Mouse (Mus musculus): ENCODE measurements around the gene Ccdc116.

Ccdc116 gene

GRCm38 (mm10) chr16:17131191-17132088 is 15.6 kb downstream of the Ccdc116 start:
- peak in 1 of 2 experiments; percentile 20 for DNase-seq (ENCODE audit: low spot score in 2 of 2)

GRCm38 (mm10) chr16:17127292-17127691 is 19.7 kb downstream of the Ccdc116 start:
- peak in 1 of 2 experiments; percentile 49 for DNase-seq (ENCODE audit: low spot score in 2 of 2)

- peak; percentile 64 to 70 for DNase-seq (ENCODE audit: low spot score in 2 of 2)
These were observed 22.0 kb downstream of the Ccdc116 start, which contains the start of gene 2610318N02Rik for GRCm38 (mm10) chr16:17124871-17125520. 2610318N02Rik (minus strand) TSS chr16:17125167.

- no peak for DNase-seq (ENCODE audit: low spot score in 2 of 2)
These were observed 22.7 kb downstream of the Ccdc116 start for GRCm38 (mm10) chr16:17124119-17124870.

- DNase-seq (ENCODE audit: low spot score in 2 of 2) = no peak
These were observed 25.5 kb downstream of the Ccdc116 start for GRCm38 (mm10) chr16:17121569-17121968.

GRCm38 (mm10) chr16:17117309-17117799 is 29.7 kb downstream of the Ccdc116 start:
- no peak for DNase-seq (ENCODE audit: low spot score in 2 of 2)

- peak; percentile 39 to 63 for DNase-seq (ENCODE audit: low spot score in 2 of 2)
These were observed 36.0 kb downstream of the Ccdc116 start, which contains the start of gene Ppil2 for GRCm38 (mm10) chr16:17110771-17111743. Ppil2 (minus strand) TSS chr16:17111257.

- DNase-seq (ENCODE audit: low spot score in 2 of 2) = no peak
These were observed 42.4 kb downstream of the Ccdc116 start for GRCm38 (mm10) chr16:17104600-17104999.

- DNase-seq (ENCODE audit: low spot score in 2 of 2) = no peak
These were observed 44.3 kb downstream of the Ccdc116 start for GRCm38 (mm10) chr16:17102630-17103220.

GRCm38 (mm10) chr16:17096938-17097337 is 50.1 kb downstream of the Ccdc116 start:
- no peak for DNase-seq (ENCODE audit: low spot score in 2 of 2)
